Mouse (Mus musculus) heart, postnatal 25 days (tissue): ENCODE results near the gene Ntmt1. TPM values are rescaled to one million over a fixed set of nuclear protein-coding genes. Genes with fewer than 3 reads are reported as not detected.
A peak's percentile ranks its signal among the peaks of the same experiment; 100 is the strongest.

Experiments
- DNase-seq: peaks from one replicate; pipeline ENCODE4 v3.0.0; 2022; ENCODE audit warnings: low spot score
- intact Hi-C: fragments of 180-260 bp; cut with DNase I; formaldehyde crosslinking; loops from one replicate; pipeline ENCODE4 v1.15.1; 2025
- total RNA-seq, 2 experiments: library from RNA; stranded (reverse); gene quantifications; 2 replicates each; pipeline ENCODE4 v1.2.3; 2021

The Ntmt1 gene
- total RNA-seq, 2 experiments from 2014 or later, result 30.6 to 31.1 TPM

GRCm38 (mm10) chr2:30782312-30783290 lies 25.0 kb upstream of the Ntmt1 start:
- intact Hi-C loops, result no loop called here
- DNase-seq, result no peak

GRCm38 (mm10) chr2:30783346-30783745 lies 24.3 kb upstream of the Ntmt1 start:
- intact Hi-C loops, result no loop called here
- peak; percentile 50 for DNase-seq

- peak; percentile 24 for DNase-seq
- intact Hi-C loops, result no loop called here
Observed at GRCm38 (mm10) chr2:30784078-30784994, 23.3 kb upstream of the Ntmt1 start.

GRCm38 (mm10) chr2:30787466-30787865 lies 20.2 kb upstream of the Ntmt1 start:
- DNase-seq, result no peak
- intact Hi-C loops, result no loop called here

GRCm38 (mm10) chr2:30792061-30792460 lies 15.6 kb upstream of the Ntmt1 start:
- intact Hi-C loops, result loop anchor here (2.0 kb wide), 1 partner anchor 71 kb away; no protein-coding TSS in a partner anchor
- no peak for DNase-seq

GRCm38 (mm10) chr2:30794179-30795108 lies 13.2 kb upstream of the Ntmt1 start:
- intact Hi-C loops, result loop anchor here (1.0 to 2.0 kb wide), 4 partner anchors 140 to 360 kb away; no protein-coding TSS in a partner anchor
- DNase-seq, result peak; percentile 87

- intact Hi-C loops, result loop anchor here (2.0 kb wide), 3 partner anchors 139 to 361 kb away; no protein-coding TSS in a partner anchor
- DNase-seq, result no peak
Observed at GRCm38 (mm10) chr2:30795271-30795888, 12.2 kb upstream of the Ntmt1 start.

- no peak for DNase-seq
- intact Hi-C loops, result loop anchor here (2.0 kb wide), 3 partner anchors 139 to 361 kb away; no protein-coding TSS in a partner anchor
Observed at GRCm38 (mm10) chr2:30795889-30796275, 11.7 kb upstream of the Ntmt1 start.

- DNase-seq, result peak; percentile 68
- intact Hi-C loops, result no loop called here
Observed at GRCm38 (mm10) chr2:30796382-30796781, 11.2 kb upstream of the Ntmt1 start.

GRCm38 (mm10) chr2:30799456-30799855 lies 8.2 kb upstream of the Ntmt1 start:
- no peak for DNase-seq
- intact Hi-C loops, result no loop called here

GRCm38 (mm10) chr2:30800671-30801066 lies 7.0 kb upstream of the Ntmt1 start:
- intact Hi-C loops, result no loop called here
- DNase-seq, result no peak

GRCm38 (mm10) chr2:30801067-30801852 lies 6.4 kb upstream of the Ntmt1 start:
- intact Hi-C loops, result no loop called here
- no peak for DNase-seq

GRCm38 (mm10) chr2:30803604-30804003 lies 4.0 kb upstream of the Ntmt1 start, which contains the start of gene 1700001O22Rik:
Gene 1700001O22Rik (minus strand): TSS chr2:30803661.
- no peak for DNase-seq
- intact Hi-C loops, result no loop called here

- DNase-seq, result no peak
- intact Hi-C loops, result no loop called here
Observed at GRCm38 (mm10) chr2:30805983-30806382, 1.6 kb upstream of the Ntmt1 start.

- DNase-seq, result no peak
- intact Hi-C loops, result no loop called here
Observed at GRCm38 (mm10) chr2:30807147-30807647, 429 bp upstream of the Ntmt1 start.

GRCm38 (mm10) chr2:30808296-30808655 lies 650 bp downstream of the Ntmt1 start:
- DNase-seq, result no peak
- intact Hi-C loops, result no loop called here

- intact Hi-C loops, result no loop called here
- DNase-seq, result no peak
Observed at GRCm38 (mm10) chr2:30809503-30809902, 1.9 kb downstream of the Ntmt1 start.

GRCm38 (mm10) chr2:30810573-30810972 lies 2.9 kb downstream of the Ntmt1 start:
- DNase-seq, result no peak
- intact Hi-C loops, result no loop called here
